ENCODE assay signal across 26 mouse cellular contexts in the genomic region with DNA sequence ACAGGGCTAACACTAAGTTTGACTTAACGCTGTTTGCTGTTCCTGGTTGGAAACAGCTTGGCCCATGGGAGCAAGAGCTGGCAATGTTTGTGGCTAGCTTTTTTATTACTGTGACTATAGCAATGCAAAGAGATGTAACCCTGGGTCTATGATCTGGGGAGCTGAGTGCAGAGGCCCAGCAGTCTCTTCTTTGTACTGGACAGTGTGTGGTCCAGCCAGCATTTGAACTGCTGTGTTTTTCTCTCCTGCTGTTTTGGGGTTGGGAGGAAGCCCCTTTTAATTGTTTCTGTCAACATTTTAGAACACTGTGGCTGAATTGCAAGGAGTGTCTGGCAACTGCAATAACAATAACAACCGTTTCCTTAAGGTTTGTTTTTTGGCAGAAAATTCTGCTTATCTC.
DNase-seq lines count a peak whose midpoint lies in the region; ATAC-seq and TF ChIP-seq lines count a peak whose summit lies in the region.
"Had no signal": no experiment of that assay in that cellular context is flagged by ENCODE, and none has a peak within 500 bp of the region (broad histone marks: within the 10 kb centered on the region; RNA-seq: fewer than 3 reads in every experiment).

No protein-coding gene starts in this region.

- H3K4me1 ChIP-seq in hindbrain, embryonic 10.5 days (replicated peaks) = peaks cover 38% of the 10 kb centered on the region
- peaks cover 15% of the 10 kb centered on the region for H3K4me1 ChIP-seq in hindbrain, embryonic 13.5 days (replicated peaks)
- peaks cover 8% of the 10 kb centered on the region; the same call in 1 of the 2 replicates for H3K4me1 ChIP-seq in lung, embryonic 14.5 days (ENCODE audit: insufficient read depth)
- peaks cover 27% of the 10 kb centered on the region for H3K4me1 ChIP-seq in embryonic facial prominence, embryonic 12.5 days
- peaks cover 22% of the 10 kb centered on the region for H3K4me1 ChIP-seq in limb, embryonic 12.5 days (replicated peaks)

- H3K27me3 ChIP-seq in hindbrain, embryonic 10.5 days (ENCODE audit: insufficient read depth, poor library complexity, severe bottlenecking) = no peaks in the 10 kb centered on the region
- H3K27me3 ChIP-seq in hindbrain, embryonic 13.5 days = no peaks in the 10 kb centered on the region
- H3K27me3 ChIP-seq in lung, embryonic 14.5 days (ENCODE audit: insufficient read depth, low read length) = no peaks in the 10 kb centered on the region
- no peaks in the 10 kb centered on the region for H3K27me3 ChIP-seq in embryonic facial prominence, embryonic 12.5 days
- no peaks in the 10 kb centered on the region for H3K27me3 ChIP-seq in limb, embryonic 12.5 days
- H3K27me3 ChIP-seq: forebrain, embryonic 12.5 days; hindbrain, embryonic 12.5 days; limb, embryonic 13.5 days; liver, embryonic 12.5 days; neural tube, embryonic 15.5 days had no signal

- DNase-seq in hindbrain, embryonic 10.5 days (ENCODE audit: low spot score) = no peak
- DNase-seq in lung, embryonic 14.5 days = peak; percentile 37
- DNase-seq in lung, postnatal 36 days = no peak
- no peak for DNase-seq in left cerebral cortex, adult 8-10 months (ENCODE audit: low spot score in 2 of 2)
- DNase-seq: adrenal gland, postnatal 25 days; cerebellum, adult 8-10 months; cerebellum, postnatal 36 days; gastrocnemius, postnatal 25 days; heart, postnatal 10 days; kidney, postnatal 10 days; lung, adult 18-20 months; lung, postnatal 14 days; midbrain, embryonic 14.5 days had no signal

- H3K9ac ChIP-seq in hindbrain, embryonic 13.5 days = no peak overlapping the region
- H3K9ac ChIP-seq in lung, embryonic 14.5 days = no peak overlapping the region
- no peak overlapping the region for H3K9ac ChIP-seq in embryonic facial prominence, embryonic 12.5 days
- H3K9ac ChIP-seq in limb, embryonic 12.5 days (replicated peaks) = no peak overlapping the region
- H3K9ac ChIP-seq: forebrain, embryonic 12.5 days; hindbrain, embryonic 12.5 days; limb, embryonic 13.5 days; liver, embryonic 12.5 days; neural tube, embryonic 15.5 days had no signal

- TF ChIP-seq CTCF in lung, embryonic 14.5 days (IDR thresholded peaks at IDR 0.05; ENCODE audit: low read depth) = no peak

- peaks cover 15% of the 10 kb centered on the region for H3K36me3 ChIP-seq in hindbrain, embryonic 10.5 days
- H3K36me3 ChIP-seq in hindbrain, embryonic 13.5 days = peaks cover 3% of the 10 kb centered on the region; the same call in 1 of the 2 replicates
- no peaks in the 10 kb centered on the region for H3K36me3 ChIP-seq in lung, embryonic 14.5 days (ENCODE audit: insufficient read depth)
- H3K36me3 ChIP-seq in embryonic facial prominence, embryonic 12.5 days = no peaks in the 10 kb centered on the region
- no peaks in the 10 kb centered on the region for H3K36me3 ChIP-seq in limb, embryonic 12.5 days
- H3K36me3 ChIP-seq: limb, embryonic 13.5 days; liver, embryonic 12.5 days had no signal

- ATAC-seq in hindbrain, embryonic 13.5 days (ENCODE audit: low FRiP score) = no peak
- ATAC-seq in lung, embryonic 14.5 days (ENCODE audit: insufficient read depth) = peak; percentile 47; the same call in 1 of the 2 replicates
- ATAC-seq in embryonic facial prominence, embryonic 12.5 days (ENCODE audit: insufficient number of reproducible peaks, insufficient read depth, low FRiP score, low TSS enrichment) = no peak
- no peak for ATAC-seq in limb, embryonic 12.5 days (ENCODE audit: insufficient number of reproducible peaks, insufficient read depth, low FRiP score, low TSS enrichment, low read depth)
- ATAC-seq: inflammation-experienced regulatory T-cells, adult 6 months; liver, embryonic 12.5 days had no signal

- peak overlapping the region; percentile 57; the same call in 1 of the 2 replicates for H3K27ac ChIP-seq in hindbrain, embryonic 10.5 days
- H3K27ac ChIP-seq in hindbrain, embryonic 13.5 days = no peak overlapping the region
- H3K27ac ChIP-seq in lung, embryonic 14.5 days (ENCODE audit: low read depth) = no peak overlapping the region
- H3K27ac ChIP-seq in embryonic facial prominence, embryonic 12.5 days = peak overlapping the region; percentile 23; the same call in 1 of the 2 replicates
- H3K27ac ChIP-seq in limb, embryonic 12.5 days = peak overlapping the region; percentile 58; the same call in 1 of the 2 replicates
- H3K27ac ChIP-seq: forebrain, embryonic 12.5 days; heart, embryonic 10.5 days; layer of hippocampus, adult 2 months; limb, embryonic 13.5 days; liver, embryonic 12.5 days; neural tube, embryonic 15.5 days had no signal

- 29% methylated on average over 2 of the region's 2 CpGs for WGBS in hindbrain, embryonic 10.5 days
- WGBS in hindbrain, embryonic 13.5 days = 22% methylated on average over 2 of the region's 2 CpGs
- 22% methylated on average over 2 of the region's 2 CpGs for WGBS in lung, embryonic 14.5 days
- 52% methylated on average over 2 of the region's 2 CpGs for WGBS in embryonic facial prominence, embryonic 12.5 days
- 36% methylated on average over 2 of the region's 2 CpGs for WGBS in limb, embryonic 12.5 days

- no peak overlapping the region for H3K4me3 ChIP-seq in hindbrain, embryonic 10.5 days
- H3K4me3 ChIP-seq in hindbrain, embryonic 13.5 days = no peak overlapping the region
- no peak overlapping the region for H3K4me3 ChIP-seq in lung, embryonic 14.5 days (ENCODE audit: low read depth, low read length)
- no peak overlapping the region for H3K4me3 ChIP-seq in embryonic facial prominence, embryonic 12.5 days
- no peak overlapping the region for H3K4me3 ChIP-seq in limb, embryonic 12.5 days (replicated peaks)
- H3K4me3 ChIP-seq: erythroblast, embryonic 14.5 days; forebrain, embryonic 12.5 days; heart, embryonic 10.5 days; hindbrain, embryonic 12.5 days; layer of hippocampus, adult 2 months; limb, embryonic 13.5 days; liver, embryonic 12.5 days; megakaryocyte, embryonic 14.5 days; neural tube, embryonic 15.5 days had no signal

- H3K4me2 ChIP-seq in hindbrain, embryonic 13.5 days = no peak overlapping the region
- H3K4me2 ChIP-seq in lung, embryonic 14.5 days = no peak overlapping the region
- H3K4me2 ChIP-seq in embryonic facial prominence, embryonic 12.5 days (replicated peaks) = no peak overlapping the region
- H3K4me2 ChIP-seq in limb, embryonic 12.5 days = no peak overlapping the region
- H3K4me2 ChIP-seq: forebrain, embryonic 12.5 days; hindbrain, embryonic 12.5 days; limb, embryonic 13.5 days; liver, embryonic 12.5 days; neural tube, embryonic 15.5 days had no signal

- no peaks in the 10 kb centered on the region for H3K9me3 ChIP-seq in hindbrain, embryonic 10.5 days
- no peaks in the 10 kb centered on the region for H3K9me3 ChIP-seq in hindbrain, embryonic 13.5 days
- no peaks in the 10 kb centered on the region for H3K9me3 ChIP-seq in lung, embryonic 14.5 days (ENCODE audit: low read depth, low read length)
- H3K9me3 ChIP-seq in embryonic facial prominence, embryonic 12.5 days = no peaks in the 10 kb centered on the region
- H3K9me3 ChIP-seq in limb, embryonic 12.5 days = no peaks in the 10 kb centered on the region
- H3K9me3 ChIP-seq: forebrain, embryonic 12.5 days; heart, embryonic 10.5 days; hindbrain, embryonic 12.5 days; limb, embryonic 13.5 days; liver, embryonic 12.5 days; megakaryocyte, embryonic 14.5 days; neural tube, embryonic 15.5 days had no signal

Comparison
In these comparisons a context has a peak if more than half of its experiments do, and no peak if none do; other contexts are left out.
1. H3K27ac ChIP-seq: peak in hindbrain, embryonic 10.5 days (single experiment), embryonic facial prominence, embryonic 12.5 days (single experiment) and limb, embryonic 12.5 days (single experiment); none in hindbrain, embryonic 13.5 days (single experiment) and lung, embryonic 14.5 days (single experiment).